Mouse (Mus musculus): ENCODE measurements around the gene Uggt1.
A peak's percentile ranks its signal among the peaks of the same experiment; 100 is the strongest.

Gene Uggt1

GRCm38 (mm10) chr1:36255871-36256640 is 11.5 kb upstream of the Uggt1 start:
- DNase-seq, result no peak

GRCm38 (mm10) chr1:36254635-36255360 is 10.3 kb upstream of the Uggt1 start:
- DNase-seq, result peak; percentile 65 to 68

- peak; percentile 61 to 69 for DNase-seq
These were observed 8.3 kb upstream of the Uggt1 start for GRCm38 (mm10) chr1:36252791-36253190.

DNA sequence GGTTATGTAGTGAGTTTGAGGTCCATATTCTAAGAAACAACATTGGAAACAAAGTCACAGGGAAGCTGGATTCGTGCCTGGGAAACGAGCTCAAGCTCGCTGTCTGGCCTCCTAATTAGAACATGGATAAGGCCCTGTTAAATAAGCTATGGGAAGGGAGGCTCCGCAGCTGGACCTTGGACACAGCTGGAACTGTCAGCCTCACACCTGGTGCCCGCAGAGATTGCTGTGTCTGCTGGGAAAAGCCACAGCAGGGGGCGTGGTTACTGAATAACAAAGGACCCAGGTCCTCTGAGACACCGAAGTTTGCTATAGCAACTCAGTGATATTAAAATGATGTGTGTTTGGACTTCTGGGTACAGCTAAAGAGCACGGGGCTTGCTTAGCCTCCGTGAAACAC is 6.9 kb upstream of the Uggt1 start:
- DNase-seq, result peak in 1 of 2 experiments; percentile 31

- DNase-seq, result no peak
These were observed 2.2 kb upstream of the Uggt1 start for GRCm38 (mm10) chr1:36246688-36247087.

DNA sequence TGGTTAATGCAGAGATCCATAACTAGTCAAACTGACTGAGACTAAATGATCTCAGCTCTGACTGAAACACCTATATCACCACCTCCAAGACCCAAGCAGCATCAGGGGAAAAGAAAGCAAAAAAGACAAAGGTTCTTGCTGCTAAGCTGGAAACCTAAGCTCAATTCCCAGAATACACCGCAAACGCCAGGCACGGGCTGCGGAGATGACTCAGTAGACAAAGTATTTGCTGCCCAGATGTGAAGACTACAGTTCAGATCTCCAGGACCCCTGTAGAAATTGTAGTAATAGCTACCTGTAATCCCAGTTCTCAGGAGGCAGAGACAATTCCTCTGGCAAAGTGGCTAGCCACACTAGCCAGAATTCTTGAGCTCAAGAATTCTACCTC is 302 bp upstream of the Uggt1 start:
- no peak for DNase-seq

DNA sequence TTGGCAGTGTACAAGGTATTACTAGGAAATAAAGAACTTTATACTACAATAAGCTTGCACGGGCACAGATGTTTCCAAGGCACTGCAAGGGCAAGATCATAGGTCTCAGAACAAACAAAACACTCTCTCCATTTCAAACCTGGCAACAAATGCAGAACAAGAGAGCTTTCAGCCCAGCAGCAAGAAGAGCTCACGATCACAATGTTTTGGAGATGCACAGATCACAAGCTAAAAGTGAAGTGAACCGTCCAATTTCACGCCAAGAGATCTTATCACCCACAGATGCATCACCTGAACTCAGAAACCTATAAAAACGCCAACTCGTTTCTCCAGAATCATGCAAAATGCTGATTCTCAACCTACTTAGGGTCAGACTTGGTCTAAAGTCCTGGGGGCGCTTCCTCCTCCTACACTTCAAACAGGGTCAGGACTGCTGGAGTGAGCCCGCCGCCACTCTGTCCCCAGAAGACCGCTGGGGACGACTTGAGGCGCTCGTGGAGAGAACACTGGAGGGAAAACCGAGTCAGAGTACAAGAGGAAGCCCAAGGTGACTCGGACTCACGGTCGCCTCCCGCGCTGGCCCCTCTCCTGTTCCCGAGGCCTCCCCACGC is 968 bp downstream of the Uggt1 start:
- no peak for DNase-seq

DNA sequence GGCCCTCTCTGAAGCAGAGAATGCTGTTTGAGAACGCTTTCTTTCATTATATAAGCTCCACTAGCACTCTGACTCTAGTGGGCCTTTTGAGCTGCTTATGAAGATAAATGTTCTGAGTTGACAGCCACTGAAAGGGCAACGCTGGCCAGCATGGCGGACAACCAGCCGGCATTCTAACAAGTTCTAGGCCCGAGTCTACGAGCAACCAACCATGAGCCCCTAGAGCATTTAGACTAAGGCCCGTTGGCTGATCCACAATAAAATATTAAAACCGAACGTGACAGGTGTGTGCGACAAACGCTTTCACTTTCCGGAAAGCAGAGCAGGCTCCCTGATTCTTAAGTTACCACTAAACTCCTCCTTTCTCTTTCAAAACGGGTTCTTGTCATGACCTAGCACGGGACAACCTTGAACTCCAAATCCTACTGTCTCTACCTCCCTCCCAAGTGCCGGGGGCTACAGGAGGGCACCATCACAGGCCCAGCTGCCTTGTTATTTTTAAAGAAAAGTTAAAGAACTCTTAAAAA is 2.6 kb downstream of the Uggt1 start:
- no peak for DNase-seq

DNA sequence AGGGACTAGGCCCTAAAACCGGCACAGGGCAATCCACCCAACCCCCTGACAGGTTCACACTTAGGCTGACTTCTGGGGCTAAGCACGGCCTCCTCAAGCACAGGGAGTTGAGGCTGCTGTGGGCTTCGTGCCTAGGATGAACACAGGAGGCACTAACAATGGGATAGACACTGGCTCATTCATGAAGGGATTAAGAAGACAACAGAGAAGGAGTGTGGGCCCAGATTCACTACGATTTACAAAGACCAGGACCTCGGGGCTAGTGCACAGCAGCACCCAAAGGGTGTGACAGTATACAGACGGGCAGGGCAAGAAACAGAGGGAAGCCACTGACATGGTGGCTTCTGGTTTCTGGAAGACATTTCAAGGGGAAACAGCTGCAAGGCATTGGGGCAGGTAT is 4.3 kb downstream of the Uggt1 start:
- DNase-seq, result no peak

DNA sequence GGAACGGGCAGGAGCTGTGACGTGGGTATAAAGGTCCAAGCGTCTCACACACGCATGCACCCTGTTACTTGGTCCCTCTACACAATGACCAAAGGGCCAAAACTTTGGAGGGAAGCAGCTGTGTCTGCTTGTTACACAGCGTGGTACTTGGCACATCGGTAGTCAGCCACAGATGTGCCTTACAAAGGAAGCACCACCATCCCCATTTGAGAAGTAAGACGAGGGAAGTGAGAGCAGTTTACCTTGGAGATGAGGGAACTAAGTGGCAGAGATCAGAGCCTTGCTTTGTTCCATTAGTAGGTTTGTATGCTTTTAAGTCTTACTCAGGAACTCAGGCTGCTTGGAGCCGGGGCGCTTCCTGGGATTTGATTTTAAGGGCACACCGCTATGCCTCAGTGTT is 5.1 kb downstream of the Uggt1 start:
- no peak for DNase-seq

GRCm38 (mm10) chr1:36235855-36236254 is 8.7 kb downstream of the Uggt1 start:
- DNase-seq, result no peak

DNA sequence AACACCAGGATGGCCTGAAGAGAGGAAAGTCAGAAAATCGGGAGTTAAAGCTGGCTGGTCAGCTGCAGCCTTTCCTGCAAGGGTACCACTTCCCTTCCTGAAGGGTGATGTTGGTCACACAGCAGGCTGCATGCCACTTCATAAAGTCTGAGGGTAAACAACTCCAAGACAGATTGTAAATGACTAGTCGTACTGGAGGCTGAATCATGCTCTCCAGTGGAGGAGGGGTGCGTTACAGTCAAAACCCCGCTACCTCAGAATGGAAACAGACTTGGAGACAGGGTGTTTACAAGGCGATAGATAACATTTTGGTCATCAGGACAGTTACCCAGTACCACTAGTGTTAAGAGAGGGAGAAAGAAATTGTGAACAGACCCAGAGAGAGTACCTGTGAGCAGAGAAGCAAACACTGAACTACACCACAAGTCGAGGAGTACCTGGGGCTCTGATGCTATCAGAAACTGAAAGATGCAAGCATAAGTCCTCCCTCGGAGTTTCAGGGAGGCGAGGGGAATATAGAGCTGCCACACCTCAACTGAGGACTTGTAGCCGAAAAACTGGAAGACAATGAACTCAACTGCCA is 9.4 kb downstream of the Uggt1 start:
- no peak for DNase-seq

DNA sequence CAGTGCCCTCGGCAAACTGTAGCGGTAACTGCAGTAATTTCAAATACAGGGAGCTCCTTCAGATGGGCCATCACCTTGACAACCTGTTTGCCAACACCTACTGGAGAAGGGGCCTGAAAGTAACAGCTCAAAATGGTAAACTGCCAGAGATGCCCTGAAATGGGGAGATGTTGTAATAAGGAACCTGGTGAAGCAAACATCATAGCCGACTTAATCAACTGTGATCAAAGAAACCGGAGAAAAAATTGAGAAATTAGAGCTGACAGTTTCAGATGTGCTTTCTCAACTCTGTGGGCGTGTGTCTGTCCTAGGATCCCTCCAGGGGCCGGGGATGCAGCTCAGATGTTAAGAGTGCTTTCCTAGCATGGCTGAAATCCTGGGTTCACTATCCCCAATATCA is 11.3 kb downstream of the Uggt1 start:
- no peak for DNase-seq

DNA sequence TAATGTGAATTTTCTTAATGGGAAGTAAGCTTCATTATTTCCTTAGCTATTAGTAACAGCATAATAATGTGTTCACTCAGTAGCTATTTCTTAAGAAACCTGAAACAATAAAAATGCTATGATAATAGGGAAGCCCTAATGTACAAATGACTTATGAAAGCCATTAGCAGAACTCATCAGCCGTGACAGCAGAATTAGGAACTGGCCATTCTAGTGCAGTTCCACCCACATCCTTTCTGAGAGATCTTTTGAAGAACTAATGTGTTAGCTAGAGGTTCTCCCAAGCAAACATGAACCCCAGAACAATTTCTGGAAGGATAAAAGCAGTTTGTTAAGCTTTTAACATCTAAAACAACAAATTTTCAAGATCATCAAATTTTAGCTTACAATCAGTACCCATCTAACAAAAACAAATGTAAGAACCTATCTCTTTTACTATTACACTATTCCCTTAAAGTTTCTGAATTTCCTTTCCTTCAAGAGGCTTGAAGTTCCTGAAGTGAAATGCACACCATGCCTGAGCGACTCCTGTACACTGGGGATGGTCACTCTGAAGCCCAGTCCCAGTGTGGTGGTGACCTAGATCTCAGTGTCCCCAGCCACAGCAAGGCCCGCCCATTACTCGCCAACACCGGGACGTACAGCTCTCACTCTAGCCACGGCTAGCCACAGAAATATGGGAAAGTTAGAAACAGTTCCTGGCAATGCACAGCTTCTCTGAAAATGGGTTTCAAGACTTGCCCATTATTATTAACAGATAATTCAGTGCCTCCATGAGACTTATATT is 13.4 kb downstream of the Uggt1 start:
- DNase-seq, result no peak

GRCm38 (mm10) chr1:36228461-36228860 is 16.1 kb downstream of the Uggt1 start:
- DNase-seq, result no peak

- DNase-seq, result no peak
These were observed 19.9 kb downstream of the Uggt1 start for GRCm38 (mm10) chr1:36224648-36225047.

DNA sequence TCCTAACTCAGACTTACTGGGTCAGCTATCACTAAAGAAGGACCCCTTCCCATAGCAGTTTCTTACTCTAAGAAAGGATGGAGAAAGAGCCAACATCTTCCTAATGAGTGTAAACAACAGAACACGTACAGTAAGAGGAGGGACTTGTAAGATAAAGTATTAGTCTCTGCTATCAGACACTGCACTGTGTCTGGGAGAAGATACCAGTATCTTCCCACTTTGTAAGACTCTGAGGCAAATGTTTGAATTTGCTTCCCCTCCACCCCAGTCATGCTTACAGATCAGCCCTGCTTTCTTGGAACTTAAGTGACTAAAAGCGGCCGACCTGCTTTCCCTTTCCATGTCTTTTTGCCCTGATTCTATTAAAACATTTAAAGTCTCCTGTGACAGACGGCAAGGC is 30.2 kb downstream of the Uggt1 start:
- no peak for DNase-seq

DNA sequence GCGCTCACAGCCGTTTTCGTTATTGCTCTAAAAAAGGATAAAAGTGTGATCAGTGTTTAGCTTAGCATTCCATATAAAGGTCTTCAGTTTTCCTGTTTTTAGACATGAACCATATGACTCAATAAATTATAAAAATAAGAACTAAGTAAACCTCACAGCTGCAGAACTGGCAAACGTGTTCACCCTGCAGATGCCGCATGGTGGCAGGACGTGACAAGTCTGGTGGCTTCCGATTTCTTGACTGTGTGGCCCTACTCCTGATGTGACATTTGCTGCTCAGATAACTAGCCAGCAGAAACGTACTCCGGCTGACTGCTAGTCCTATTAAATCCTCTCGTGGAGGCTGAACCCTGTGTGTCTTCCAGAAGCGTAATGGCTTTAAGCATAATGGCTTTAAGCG is 42.8 kb downstream of the Uggt1 start:
- no peak for DNase-seq

DNA sequence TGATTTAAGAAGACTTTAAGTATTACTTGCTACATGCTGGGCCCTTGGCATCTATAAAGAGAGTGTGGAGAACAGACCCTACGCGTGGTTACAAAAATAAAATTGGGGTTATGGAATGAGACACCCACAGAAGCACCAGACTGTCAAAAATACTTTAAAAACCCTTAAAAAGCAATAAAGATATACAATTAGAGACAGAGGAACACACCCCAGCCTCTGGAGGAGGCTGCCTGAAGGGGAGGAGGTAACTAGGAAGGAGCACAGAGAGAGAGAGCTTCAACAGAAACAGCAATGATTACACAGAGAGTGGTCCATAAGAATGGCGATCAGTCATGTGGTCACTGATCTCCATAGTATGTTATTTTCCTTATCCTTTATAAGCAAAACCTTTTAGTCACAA is 50.0 kb downstream of the Uggt1 start:
- DNase-seq, result no peak

GRCm38 (mm10) chr1:36191966-36192365 is 52.6 kb downstream of the Uggt1 start:
- DNase-seq, result no peak

DNA sequence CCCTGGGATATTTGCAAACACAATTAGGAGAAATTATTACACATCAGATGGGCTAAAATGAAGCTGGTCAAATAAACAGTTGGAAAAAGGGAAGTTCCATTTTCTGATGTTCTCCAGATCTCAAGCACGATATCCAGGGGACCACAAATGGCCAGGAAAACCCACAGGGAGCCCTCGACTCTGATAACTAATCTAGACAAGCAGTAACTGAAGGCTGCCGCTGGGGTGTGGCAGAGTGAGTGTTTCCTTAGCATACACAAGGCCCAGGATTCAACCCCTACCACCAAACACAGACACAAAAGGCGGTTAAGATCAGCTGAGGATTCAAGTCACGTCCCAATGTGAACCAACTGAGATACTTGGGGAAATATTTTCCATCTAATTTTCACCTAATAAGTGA is 64.5 kb downstream of the Uggt1 start:
- DNase-seq, result no peak

- DNase-seq, result peak; percentile 4 to 15
These were observed 71.1 kb downstream of the Uggt1 start for GRCm38 (mm10) chr1:36173461-36173860.

- no peak for DNase-seq
These were observed 71.6 kb downstream of the Uggt1 start for GRCm38 (mm10) chr1:36172941-36173340.

Measured in kidney, adult 8-10 months (tissue).